Mouse (Mus musculus) lung, postnatal 0 days (tissue): Measurements from ENCODE around the gene Wsb1. TPM values are rescaled to one million over a fixed set of nuclear protein-coding genes. Genes with fewer than 3 reads are reported as not detected.
"Not testable (repeated sequence)": the region's sequence is repeated elsewhere in the genome, so short reads cannot be mapped to it uniquely, and the experiment has no call there.

Experiments used
- ATAC-seq: fragments of 200-750 bp; cut with Nextera tagmentation; 2 replicates; pipeline ENCODE4 v1.8.0; 2017; ENCODE audit warnings: moderate library complexity
- DNase-seq: peaks from one replicate; pipeline ENCODE4 v3.0.0-alpha.2; 2016; ENCODE audit warnings: low spot score
- H3K27ac ChIP-seq: fragments of 300-500 bp; sonication (generic); 2 replicates; pipeline ENCODE4 v1.5.1; 2014; ENCODE audit warnings: antibody characterized with exemption, mild to moderate bottlenecking, low read length, mixed read lengths
- H3K27me3 ChIP-seq: fragments of 300-500 bp; sonication (generic); replicated peaks from 2 replicates; pipeline ENCODE4 v1.6.1; 2014; ENCODE audit warnings: low read length, mixed read lengths; ENCODE audit not compliant: insufficient read depth
- H3K36me3 ChIP-seq: fragments of 300-500 bp; sonication (generic); 2 replicates; pipeline ENCODE4 v1.6.1; 2014; ENCODE audit warnings: low read length, mixed read lengths; ENCODE audit not compliant: insufficient read depth
- H3K4me1 ChIP-seq: fragments of 300-500 bp; sonication (generic); 2 replicates; pipeline ENCODE4 v1.6.1; 2014; ENCODE audit warnings: antibody characterized with exemption, low read depth, low read length, mixed read lengths; ENCODE audit not compliant: insufficient read depth
- H3K4me2 ChIP-seq: fragments of 300-500 bp; sonication (generic); replicated peaks from 2 replicates; pipeline ENCODE4 v1.6.1; 2014; ENCODE audit warnings: low read depth, mild to moderate bottlenecking, low read length, moderate library complexity, mixed read lengths
- H3K4me3 ChIP-seq: fragments of 300-500 bp; sonication (generic); 2 replicates; pipeline ENCODE4 v1.5.1; 2014; ENCODE audit warnings: low read depth, low read length
- H3K9ac ChIP-seq: fragments of 300-500 bp; sonication (generic); replicated peaks from 2 replicates; pipeline ENCODE4 v1.6.1; 2014; ENCODE audit warnings: low read depth, mild to moderate bottlenecking
- H3K9me3 ChIP-seq: fragments of 300-500 bp; sonication (generic); 2 replicates; pipeline ENCODE4 v1.6.1; 2016; ENCODE audit warnings: low read length, mixed read lengths
- CTCF ChIP-seq: IDR thresholded peaks from 2 replicates; pipeline ENCODE4 v1.5.1; 2016; ENCODE audit warnings: antibody characterized with exemption, mild to moderate bottlenecking
- EP300 ChIP-seq: IDR thresholded peaks from 2 replicates; pipeline ENCODE4 v1.6.1; 2016; ENCODE audit warnings: antibody characterized with exemption, mild to moderate bottlenecking, control low read depth
- WGBS: fragments of 180-500 bp; shearing (Covaris S2); extraction: QIAGEN DNeasy Blood & Tissue Kit; methylation state at CpG from one replicate; pipeline ENCODE4 v1.1.7; 2014; 5-methylcytosine and 5-hydroxymethylcytosine counted together
- polyA plus RNA-seq: library from polyadenylated mRNA; unstranded; fragments of >200 nt; fragmentation: Nextera tagmentation; extraction: Ambion mirVana; gene quantifications from 2 replicates; pipeline ENCODE4 v1.2.1, GENCODE M21; 2015

The Wsb1 gene
- polyA plus RNA-seq: 134 and 144 TPM in 2 replicates

- Histone ChIP-seq H3K4me3 (peak within 1 kb of the TSS; percentile 84), H3K9me3 (no peaks in the 10 kb centered on the region), H3K4me2 (peak within 1 kb of the TSS; percentile 66), H3K27ac (peak within 1 kb of the TSS; percentile 96), H3K4me1 (peaks cover 21% of the 10 kb centered on the region), H3K9ac (peak within 1 kb of the TSS; percentile 90), H3K36me3 (no peaks in the 10 kb centered on the region), H3K27me3 (no peaks in the 10 kb centered on the region)
- WGBS: 2% methylated on average over 50 of the region's 50 CpGs
- TF ChIP-seq CTCF: no peak
- TF ChIP-seq EP300: no peak
- ATAC-seq (peak; percentile 96), DNase-seq (peak; percentile 94)
These were observed at the start of gene Wsb1 for GRCm38 (mm10) chr11:79254391-79255098. Gene Wsb1, minus strand, starts transcription at chr11:79254671.

GRCm38 (mm10) chr11:79304245-79304644 is 49.8 kb upstream of the Wsb1 start:
- peaks cover 14% of the 10 kb centered on the region; the same call in 1 of the 2 replicates for H3K4me1 ChIP-seq
- not testable (repeated sequence) for H3K36me3 ChIP-seq, H3K4me2 ChIP-seq, ATAC-seq, H3K9me3 ChIP-seq, H3K27ac ChIP-seq, H3K27me3 ChIP-seq, DNase-seq, H3K4me3 ChIP-seq, H3K9ac ChIP-seq
- WGBS: 64% methylated on average over 4 of the region's 4 CpGs

GRCm38 (mm10) chr11:79303109-79303508 is 48.6 kb upstream of the Wsb1 start:
- ATAC-seq (no peak), DNase-seq (no peak)
- Histone ChIP-seq H3K27ac (no peak overlapping the region), H3K9me3 (no peaks in the 10 kb centered on the region), H3K4me3 (no peak overlapping the region), H3K36me3 (no peaks in the 10 kb centered on the region), H3K4me1 (peaks cover 14% of the 10 kb centered on the region; the same call in 1 of the 2 replicates), H3K27me3 (no peaks in the 10 kb centered on the region), H3K4me2 (no peak overlapping the region), H3K9ac (no peak overlapping the region)
- no peak for TF ChIP-seq CTCF
- no peak for TF ChIP-seq EP300
- WGBS: 79% methylated on average over 6 of the region's 6 CpGs

- no peak for TF ChIP-seq EP300
- peak; percentile 67 for TF ChIP-seq CTCF
- no peak overlapping the region for H3K4me2 ChIP-seq
- DNase-seq (no peak), ATAC-seq (peak; percentile 35; the same call in 1 of the 2 replicates)
- no peak overlapping the region for H3K27ac ChIP-seq
- no peaks in the 10 kb centered on the region for H3K36me3 ChIP-seq
- H3K9ac ChIP-seq: no peak overlapping the region
- no peaks in the 10 kb centered on the region for H3K9me3 ChIP-seq
- no peaks in the 10 kb centered on the region for H3K27me3 ChIP-seq
- 76% methylated on average over 9 of the region's 9 CpGs for WGBS
- H3K4me1 ChIP-seq: no peaks in the 10 kb centered on the region
- no peak overlapping the region for H3K4me3 ChIP-seq
These were observed 45.4 kb upstream of the Wsb1 start for GRCm38 (mm10) chr11:79299719-79300431.

GRCm38 (mm10) chr11:79296856-79297491 is 42.5 kb upstream of the Wsb1 start, which contains the start of gene Gm9964:
Gene Gm9964, minus strand, starts transcription at chr11:79296906.
- Histone ChIP-seq H3K27me3 (no peaks in the 10 kb centered on the region), H3K9ac (no peak within 1 kb of the TSS), H3K27ac (no peak within 1 kb of the TSS), H3K36me3 (no peaks in the 10 kb centered on the region), H3K4me3 (no peak within 1 kb of the TSS), H3K9me3 (no peaks in the 10 kb centered on the region), H3K4me1 (no peaks in the 10 kb centered on the region), H3K4me2 (no peak within 1 kb of the TSS)
- 28% methylated on average over 5 of the region's 5 CpGs for WGBS
- ATAC-seq (no peak), DNase-seq (no peak)
- TF ChIP-seq EP300 (no peak), CTCF (no peak)

- no peak overlapping the region for H3K4me3 ChIP-seq
- H3K4me1 ChIP-seq: no peaks in the 10 kb centered on the region
- no peak overlapping the region for H3K9ac ChIP-seq
- no peak overlapping the region for H3K27ac ChIP-seq
- H3K27me3 ChIP-seq: no peaks in the 10 kb centered on the region
- H3K36me3 ChIP-seq: no peaks in the 10 kb centered on the region
- DNase-seq (peak; percentile 73), ATAC-seq (peak; percentile 38; the same call in 1 of the 2 replicates)
- H3K9me3 ChIP-seq: no peaks in the 10 kb centered on the region
- peak; percentile 92 for TF ChIP-seq CTCF
- TF ChIP-seq EP300: no peak
- H3K4me2 ChIP-seq: no peak overlapping the region
- WGBS: 23% methylated on average over 1 of the region's 1 CpGs
These were observed 41.7 kb upstream of the Wsb1 start for GRCm38 (mm10) chr11:79296167-79296566.
